Mouse (Mus musculus) liver, adult (tissue): ENCODE results near the gene Marveld1.
A peak's percentile ranks its signal among the peaks of the same experiment; 100 is the strongest.

Experiments
- GATA4 ChIP-seq: IDR thresholded peaks from 2 replicates; pipeline ENCODE4 v1.6.1; 2014; ENCODE audit warnings: mild to moderate bottlenecking, low read length; ENCODE audit not compliant: insufficient replicate concordance

The Marveld1 gene

DNA sequence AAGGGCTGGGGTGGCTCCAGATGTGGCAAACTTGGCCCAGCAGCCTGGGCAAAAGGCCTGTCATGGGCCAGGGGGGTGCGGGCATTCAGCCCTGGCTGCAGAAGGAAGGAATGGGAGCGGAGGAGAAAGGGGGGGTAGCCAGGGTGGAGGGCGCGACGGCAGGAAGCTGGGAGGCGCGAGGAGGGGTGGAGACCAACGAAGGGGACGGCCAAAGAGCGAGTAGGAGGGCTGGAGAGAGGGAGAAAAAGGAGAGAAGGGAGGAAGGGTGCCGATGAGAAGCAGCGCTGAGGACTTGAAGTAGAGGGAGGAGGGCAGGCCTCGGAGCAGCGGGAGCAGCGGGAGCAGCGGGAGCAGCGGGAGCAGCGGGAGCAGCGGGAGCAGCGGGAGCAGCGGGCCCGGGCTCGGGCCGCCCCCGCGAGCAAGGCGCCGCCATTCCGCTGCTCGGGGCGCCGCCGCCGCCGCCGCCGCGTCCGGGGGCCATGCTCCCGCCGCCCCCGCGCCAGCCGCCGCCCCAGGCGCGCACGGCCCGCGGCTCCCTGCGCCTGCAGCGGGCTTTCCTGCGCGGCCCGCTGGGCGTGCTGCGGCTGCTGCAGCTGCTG lies at the start of gene Marveld1:
Marveld1 (plus strand) TSS at position 231 of the 599 bp plus-strand sequence.
- TF ChIP-seq GATA4: no peak

DNA sequence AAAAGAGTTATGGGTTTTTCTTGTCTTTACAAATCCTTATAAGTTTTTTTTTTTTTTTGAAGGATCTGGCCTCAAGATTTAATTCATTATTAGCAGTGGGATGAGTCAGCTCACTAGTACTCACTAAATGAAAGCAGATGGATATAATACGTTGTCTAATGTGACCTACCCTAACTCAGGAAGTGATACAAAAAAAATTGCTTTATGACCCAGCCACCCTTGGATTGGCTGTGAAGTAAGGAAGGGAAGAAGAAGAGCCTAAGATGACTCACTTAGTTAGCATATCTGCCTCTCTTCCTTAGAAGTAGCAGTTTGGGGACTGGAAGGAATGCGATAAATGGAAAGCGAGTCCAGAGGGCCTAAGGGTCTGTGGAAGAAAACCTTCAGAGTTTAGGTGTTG lies 47.8 kb upstream of the Marveld1 start:
- no peak for TF ChIP-seq GATA4

DNA sequence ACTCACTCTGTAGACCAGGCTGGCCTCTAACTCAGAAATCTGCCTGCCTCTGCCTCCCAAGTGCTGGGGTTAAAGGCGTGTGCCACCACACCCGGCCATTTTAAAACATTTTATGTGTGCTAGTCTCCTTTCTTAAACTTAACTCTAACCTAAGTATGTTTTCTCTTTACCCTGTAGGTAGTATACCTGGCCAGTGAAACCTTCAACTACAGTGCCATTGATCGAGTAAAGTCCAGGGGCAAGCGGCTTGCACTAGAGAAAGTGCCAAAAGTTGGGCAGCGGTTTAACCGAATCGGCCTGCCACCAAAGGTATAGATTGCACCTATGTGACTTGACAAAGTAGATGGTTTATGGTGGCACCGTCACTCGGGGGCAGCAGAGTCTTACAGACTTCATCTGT lies 42.5 kb upstream of the Marveld1 start:
- TF ChIP-seq GATA4: no peak

DNA sequence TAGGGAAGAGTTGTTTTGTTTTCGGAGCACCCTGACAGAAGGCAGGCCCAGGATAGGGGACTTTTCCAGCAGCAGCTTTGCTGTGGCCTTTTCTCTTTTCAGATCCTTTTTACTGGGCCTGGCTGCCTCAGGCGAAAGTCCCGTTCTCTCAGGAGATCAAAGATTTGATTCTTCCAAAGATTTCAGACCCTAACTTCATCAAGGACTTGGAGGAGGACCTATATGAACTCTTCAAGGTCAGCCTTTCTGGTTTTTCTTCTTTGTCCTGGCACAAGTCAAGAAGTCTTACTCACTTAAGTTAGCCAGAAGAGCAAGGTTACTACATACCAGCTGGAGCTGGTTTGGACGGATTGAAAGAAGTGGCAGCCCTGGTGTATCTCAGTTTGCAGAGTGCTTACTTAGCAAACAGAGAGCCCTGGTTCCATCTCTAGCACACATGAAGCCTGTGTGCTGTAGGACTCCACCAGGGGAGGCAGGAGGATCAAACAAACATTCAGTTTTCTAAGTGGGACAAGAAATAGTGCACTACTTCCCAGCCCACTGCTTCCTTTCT lies 31.3 kb upstream of the Marveld1 start:
- TF ChIP-seq GATA4: no peak

DNA sequence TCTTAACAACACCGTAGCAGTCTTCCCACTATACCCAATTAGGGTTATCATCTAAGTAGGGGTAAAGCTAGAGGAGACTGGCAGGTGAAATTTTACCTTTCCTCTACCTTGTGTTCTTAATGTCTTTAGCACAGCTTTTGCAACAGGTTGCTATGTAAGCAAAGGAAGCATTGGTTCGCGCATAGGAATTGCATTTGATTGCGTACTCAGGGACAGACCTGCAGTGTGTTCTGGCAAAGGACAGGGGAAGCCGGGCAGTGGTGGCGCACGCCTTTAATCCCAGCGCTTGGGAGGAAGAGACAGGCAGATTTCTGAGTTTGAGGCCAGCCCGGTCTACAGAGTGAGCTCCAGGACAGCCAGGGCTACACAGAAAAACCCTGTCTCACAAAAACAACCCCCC lies 29.1 kb upstream of the Marveld1 start:
- no peak for TF ChIP-seq GATA4

DNA sequence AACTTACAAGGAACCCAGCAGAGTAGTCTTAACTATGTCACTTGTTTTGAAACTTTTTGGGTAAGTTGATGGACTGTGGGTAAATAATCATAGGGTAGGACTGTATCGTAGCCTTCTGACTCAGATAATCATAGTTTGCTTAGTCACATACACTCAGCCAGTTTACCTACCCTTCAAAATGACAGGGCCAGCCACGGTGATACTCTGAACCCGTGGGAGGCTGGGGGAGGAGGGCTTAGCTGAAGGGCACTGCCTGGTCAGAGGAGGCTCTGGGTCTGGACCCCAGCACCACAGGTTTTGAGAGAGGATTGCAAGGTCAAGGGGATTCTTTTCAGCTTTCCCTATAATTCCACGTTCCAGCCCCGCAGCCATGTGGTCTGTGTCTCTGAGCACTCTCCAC lies 28.6 kb upstream of the Marveld1 start:
- no peak for TF ChIP-seq GATA4

DNA sequence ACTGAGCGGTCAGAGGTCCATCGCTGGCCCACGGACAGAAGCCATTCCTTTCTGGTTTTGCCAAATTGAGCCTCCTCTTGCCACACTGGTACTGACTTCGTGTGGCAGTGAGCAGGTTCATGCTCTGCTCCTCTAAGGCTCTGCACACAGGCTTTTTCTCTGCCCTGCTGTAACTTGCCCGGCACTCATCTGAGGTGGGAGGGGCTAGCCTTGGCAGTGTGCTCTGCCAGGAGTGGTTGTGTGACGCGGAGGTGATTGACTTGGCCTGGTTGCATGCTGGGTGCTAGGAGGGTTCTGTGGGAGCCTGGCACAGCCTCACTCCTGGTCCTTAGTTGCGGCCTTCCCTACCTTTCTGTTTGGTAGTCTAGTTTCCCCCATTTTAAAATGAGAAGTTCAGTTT lies 26.7 kb upstream of the Marveld1 start:
- TF ChIP-seq GATA4: no peak

DNA sequence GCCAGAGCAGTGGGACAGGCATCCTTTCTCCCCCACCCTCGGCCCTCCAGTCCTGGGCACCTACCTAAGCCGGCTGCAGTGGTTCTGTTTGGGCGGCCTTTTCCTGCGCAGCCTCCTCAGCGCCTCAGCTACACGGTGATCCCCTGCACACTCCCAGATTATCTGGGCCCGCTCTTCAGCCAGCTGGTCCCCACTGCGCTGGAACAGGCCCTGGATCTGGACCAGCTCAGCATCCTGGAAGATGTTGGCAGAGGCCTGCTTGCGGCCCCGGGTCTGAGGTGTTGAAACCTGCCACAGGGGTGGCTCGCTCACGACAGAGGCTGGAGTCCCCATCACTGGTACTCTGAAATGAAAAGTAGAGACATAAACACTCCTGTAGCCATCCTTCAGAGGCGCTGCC lies 22.5 kb upstream of the Marveld1 start:
- TF ChIP-seq GATA4: no peak

DNA sequence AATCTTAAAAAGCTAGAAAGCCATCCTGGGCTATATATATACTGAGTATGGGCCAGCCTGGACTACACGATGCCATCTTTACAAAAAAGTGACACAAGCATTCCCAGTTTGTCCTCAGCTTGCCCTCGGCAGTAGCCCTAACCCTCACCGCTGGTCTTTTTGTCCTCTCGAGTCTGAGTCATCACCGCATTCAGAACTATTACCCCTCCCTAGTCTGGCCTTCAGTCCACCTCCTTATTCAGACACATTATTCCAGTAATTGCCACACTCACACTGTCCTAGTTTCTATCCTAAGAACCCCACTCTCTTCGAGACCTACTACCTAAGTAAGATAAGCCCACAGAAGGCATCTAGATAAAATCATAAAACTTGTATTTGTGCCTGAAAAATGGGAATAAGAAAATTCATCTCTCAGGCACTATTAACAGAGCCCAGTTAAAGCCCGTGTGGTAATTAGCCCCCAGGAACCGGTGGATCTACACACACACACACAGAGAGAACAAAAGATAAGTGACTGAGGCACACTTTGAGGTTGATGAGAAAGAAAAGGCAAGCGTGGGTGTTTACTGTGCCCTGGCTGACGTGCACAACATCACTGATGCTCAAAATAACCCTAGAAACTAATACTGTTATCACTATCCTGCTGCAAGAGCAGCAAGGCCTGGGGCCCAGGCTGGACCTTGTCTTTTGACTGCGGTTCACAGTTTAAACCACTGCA lies 21.5 kb upstream of the Marveld1 start:
- no peak for TF ChIP-seq GATA4

DNA sequence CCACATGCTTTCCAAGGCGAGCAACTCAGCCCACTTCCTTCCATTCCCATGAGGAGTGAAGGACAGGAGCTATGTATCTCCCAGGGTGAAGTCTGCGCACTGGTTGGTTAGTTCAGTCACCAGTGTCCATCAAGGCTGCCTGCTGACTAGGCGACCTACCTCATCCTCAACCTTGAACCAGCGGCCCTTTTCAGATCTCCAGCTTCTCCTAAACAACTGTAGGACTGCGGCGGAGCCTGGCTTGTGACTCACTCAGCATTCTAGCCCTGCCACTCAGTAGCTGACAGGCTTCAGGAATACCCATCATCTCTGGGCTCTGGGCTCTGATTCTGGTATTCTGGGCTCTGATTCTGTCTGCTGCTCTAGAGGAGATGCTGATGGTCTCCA lies 21.0 kb upstream of the Marveld1 start:
- TF ChIP-seq GATA4: no peak

DNA sequence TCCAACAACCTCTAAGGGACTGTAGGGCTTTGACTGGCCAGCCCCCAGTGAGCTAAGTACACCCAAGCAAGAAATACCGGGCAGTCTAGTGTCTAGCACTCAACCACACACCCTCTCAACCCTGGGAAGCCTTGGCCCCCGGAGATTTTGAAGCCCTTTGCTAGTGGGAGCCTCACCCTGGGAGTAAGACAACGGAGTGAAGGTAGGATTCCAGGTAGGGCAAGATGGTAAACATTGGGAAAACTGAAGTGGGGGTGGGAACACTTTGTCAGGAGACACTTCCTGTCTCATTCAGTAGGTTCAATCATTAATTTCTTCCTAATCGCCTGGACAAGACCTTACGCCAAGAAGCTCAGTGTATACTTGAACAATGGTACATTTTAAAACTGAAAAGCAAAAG lies 20.2 kb upstream of the Marveld1 start:
- TF ChIP-seq GATA4: no peak

DNA sequence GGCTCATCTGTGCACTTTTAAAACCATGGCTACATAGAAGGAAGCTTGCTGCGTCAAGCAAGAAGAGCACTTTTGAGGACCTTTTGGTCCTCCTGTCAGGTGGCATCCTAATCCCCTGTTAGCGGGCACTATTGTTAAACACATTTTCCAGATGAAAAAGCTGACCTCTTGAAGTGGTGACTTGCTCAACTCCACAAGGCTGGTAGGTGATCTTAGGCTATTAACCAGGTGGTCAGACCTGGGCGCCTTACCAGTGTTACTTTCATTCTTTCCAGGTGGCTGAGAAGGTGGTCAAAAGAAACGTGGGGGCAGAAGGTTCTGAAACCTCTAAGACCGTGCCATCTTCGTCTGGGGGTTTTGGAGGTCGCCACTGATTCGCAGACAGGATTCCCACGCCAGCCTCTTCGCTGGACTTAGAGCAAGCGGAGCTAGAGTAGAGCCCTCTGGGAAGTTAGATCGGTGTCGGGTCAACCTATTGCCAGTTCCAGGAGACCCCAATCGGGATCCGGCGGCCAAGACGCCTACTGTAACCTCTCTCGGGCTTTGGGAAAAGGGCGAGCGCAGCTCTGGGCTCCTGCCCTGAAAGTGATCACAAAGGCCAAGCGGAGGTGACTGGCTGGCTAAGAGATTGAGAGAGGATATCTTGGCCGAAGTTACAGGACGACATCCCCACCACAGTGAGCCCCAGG lies 19.0 kb upstream of the Marveld1 start:
- TF ChIP-seq GATA4: no peak

DNA sequence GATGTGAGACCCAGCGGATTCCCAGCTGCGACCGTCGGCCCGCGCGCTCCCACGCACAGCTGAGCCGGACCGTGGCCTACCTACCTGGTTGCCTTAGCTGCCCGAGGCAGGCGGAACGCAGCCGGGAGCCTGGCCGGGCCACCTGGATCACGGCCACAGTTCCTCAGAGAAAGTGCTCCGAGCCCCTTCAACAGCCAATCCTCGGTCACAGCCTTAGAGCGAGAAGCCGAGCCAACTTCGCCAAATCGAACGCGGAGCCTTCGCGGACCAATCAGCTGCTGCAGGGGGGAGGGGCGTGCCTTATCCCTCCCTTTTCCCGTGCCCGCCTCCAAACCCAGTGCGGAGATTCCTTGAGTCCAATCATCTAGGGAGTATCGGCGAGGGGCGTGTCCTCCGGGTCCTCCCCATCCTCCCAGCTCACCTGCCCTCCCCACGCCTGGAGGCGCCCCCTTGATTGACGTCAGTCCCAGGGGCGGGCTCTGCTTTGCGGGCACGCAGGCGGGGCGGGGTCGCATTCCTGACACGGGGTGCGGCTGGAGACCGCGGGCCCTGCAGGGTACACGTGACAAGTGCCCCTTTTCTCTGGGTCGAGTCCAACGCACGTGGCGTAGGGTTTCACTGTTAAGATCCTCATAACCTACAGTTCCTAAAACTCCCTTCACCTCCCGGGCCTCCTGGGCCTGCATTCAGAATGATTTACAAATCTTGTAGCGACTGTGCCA lies 18.3 kb upstream of the Marveld1 start, which contains the start of gene Avpi1:
Avpi1 (minus strand) TSS at position 273 of the 722 bp plus-strand sequence.
- TF ChIP-seq GATA4: peak; percentile 65; the same call in 1 of the 2 replicates

DNA sequence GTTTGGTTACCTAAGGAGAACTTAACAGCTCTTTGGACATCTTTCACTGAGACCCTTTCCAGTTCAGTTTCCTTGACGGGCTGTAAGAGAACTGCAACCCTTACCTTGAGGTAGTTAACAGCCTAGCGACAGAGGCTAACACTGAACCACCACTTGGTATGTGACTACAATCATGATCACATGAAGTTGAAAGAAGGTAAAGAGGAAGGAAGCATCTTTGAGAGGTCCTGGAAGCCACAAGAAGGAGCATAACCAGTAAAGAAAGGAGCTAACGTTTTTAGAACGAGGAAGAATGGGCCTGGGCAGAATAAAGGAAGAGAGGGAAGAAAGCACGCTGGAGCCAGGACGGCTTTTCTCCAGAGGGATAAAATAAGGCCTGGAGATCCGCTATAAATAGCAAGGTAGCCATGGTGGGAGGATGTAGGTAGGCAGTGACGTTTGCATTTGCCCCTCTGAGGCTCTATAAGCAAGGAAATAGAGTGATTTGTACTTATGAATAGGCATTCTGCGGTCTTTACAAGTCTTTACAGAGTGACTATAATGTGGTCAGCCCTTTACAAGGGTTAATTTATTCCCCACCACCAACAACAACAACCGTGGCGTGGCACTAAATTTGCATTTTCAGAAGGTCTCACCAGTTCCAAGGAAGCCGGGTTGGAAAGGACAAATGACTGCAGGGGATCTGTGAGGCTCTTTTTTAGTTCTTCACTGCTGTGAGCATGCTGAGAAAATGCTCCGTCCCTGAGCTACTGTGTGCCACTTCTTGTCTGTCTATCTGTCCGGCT lies 17.5 kb upstream of the Marveld1 start:
- no peak for TF ChIP-seq GATA4

DNA sequence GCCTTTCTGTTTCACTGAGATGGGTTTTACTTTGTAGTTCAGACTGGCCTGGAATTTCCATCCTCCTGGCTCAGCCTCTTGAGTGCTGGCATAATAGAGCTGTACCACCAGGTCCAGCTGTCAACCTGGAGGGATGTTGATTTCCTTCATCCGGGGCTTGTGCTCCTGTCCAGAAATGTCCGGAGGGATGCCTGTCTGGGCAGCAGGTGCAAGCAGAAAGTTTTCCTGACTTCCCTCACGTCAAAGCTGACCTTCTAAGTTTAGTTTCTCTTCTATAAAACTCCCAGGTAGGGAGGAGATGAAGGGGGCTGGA lies 16.9 kb upstream of the Marveld1 start:
- TF ChIP-seq GATA4: no peak
